Mouse (Mus musculus): ENCODE measurements at regions not wholly inside any gene's neighbourhood (a gene's known extent, or its start where the extent isn't known, plus 50 kb on each side); places are given as distances from the start of the nearest gene placed in this dataset.

DNA sequence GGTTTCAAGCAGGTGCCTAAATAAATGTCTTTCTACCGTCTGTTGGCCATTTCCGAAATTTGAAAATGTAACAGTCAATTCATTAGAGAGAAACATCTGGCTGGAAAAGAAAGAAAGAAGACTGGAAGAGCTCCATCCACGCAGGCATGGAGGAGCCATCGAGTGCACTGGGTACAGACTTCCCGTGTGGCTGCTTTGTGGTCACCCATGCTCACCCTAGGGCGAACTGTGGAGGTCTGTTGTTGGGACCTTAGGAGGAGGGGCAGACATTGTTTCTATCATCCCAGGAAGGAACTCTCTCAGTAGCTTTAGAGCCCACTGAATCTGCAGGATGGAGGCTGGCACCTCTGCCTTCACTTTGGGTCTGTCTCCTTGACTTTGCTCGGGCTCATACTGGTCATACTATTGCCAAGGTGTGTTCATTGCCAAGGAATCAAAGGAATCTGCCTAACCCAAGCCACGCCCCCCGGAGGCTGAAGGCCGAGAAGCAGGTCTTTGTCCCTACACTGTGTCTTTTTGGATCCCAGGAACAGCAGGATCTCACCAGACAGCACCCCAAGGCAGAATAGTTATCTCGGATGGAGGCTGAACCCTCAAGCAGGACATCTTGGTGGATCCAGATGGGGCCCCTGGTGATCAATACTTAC lies 54.3 kb upstream of the Kcng1 start:
- no peak for DNase-seq

GRCm38 (mm10) chr2:168334241-168334588 lies 52.7 kb upstream of the Kcng1 start:
- no peak for DNase-seq

GRCm38 (mm10) chr2:168333552-168334240 lies 52.2 kb upstream of the Kcng1 start:
- DNase-seq = no peak

- no peak for DNase-seq
Observed at GRCm38 (mm10) chr2:168332972-168333371, 51.4 kb upstream of the Kcng1 start.
